Mouse (Mus musculus): ENCODE data around the gene Cspg5. TPM values are rescaled to one million over a fixed set of nuclear protein-coding genes. Genes with fewer than 3 reads are reported as not detected.
A peak's percentile ranks its signal among the peaks of the same experiment; 100 is the strongest.

Gene Cspg5
- 1 to 10 TPM; 1.5 to 2.2 TPM for total RNA-seq (2021)
- long read RNA-seq, experiment 1, partial matches to known transcripts: 0 of 1 reads
- long read RNA-seq, experiment 1, other reads (novel, unspliced or antisense): 0 of 1 reads
- long read RNA-seq, experiment 2: 0 reads

DNA sequence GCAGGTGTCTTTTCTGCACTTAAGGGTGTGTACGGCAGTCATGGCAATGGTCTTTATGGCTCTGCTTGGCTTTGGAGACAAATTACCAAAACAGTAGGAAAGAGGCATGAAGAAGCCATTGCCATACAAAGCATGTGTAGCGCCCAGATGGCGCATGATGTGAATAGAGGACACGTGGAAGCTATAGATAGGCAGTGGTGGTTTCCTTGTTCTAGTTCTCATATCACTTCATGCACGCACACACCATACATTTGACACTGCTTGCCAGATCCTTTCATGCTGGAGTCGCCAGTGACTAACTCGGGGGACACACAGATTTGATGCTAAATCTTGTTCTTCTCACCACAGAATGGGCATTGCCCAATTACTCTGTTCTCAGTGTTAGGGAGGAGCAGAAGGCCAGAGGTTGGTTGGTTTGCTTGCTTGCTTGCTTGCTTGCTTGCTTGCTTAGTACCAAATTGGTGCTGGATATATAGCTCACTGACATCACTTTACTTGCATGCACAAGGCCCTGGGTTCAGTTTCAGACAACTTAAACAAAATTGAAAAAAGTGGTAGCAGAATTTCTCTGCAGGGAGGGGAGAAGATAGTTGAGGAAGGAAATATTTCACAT is at the start of gene Cspg5:
TSS of gene Cspg5 (plus strand) at position 563 of the 613 bp plus-strand sequence.
- no peak for DNase-seq (ENCODE audit: low spot score in 2 of 2)

DNA sequence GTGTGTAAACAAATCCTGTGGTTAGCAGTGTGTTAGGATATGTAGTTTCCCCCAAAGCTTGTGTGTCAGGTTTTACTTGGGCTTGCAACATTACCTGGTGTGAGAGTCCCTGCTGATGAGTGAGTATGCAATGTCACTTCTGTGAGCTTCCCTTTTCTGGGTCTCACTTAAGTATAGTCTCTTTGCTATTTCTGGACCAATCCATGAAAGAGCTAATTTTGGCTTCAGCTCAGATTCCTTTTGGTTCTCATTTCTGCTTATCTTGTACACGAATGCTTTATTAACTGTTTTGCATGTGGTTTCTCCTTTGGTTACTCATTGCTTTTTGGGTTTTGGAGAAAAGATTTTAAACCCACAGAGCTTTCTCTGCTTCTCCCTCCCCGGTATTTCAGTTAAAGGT is 43.7 kb upstream of the Cspg5 start:
- no peak for DNase-seq (ENCODE audit: low spot score in 2 of 2)

DNA sequence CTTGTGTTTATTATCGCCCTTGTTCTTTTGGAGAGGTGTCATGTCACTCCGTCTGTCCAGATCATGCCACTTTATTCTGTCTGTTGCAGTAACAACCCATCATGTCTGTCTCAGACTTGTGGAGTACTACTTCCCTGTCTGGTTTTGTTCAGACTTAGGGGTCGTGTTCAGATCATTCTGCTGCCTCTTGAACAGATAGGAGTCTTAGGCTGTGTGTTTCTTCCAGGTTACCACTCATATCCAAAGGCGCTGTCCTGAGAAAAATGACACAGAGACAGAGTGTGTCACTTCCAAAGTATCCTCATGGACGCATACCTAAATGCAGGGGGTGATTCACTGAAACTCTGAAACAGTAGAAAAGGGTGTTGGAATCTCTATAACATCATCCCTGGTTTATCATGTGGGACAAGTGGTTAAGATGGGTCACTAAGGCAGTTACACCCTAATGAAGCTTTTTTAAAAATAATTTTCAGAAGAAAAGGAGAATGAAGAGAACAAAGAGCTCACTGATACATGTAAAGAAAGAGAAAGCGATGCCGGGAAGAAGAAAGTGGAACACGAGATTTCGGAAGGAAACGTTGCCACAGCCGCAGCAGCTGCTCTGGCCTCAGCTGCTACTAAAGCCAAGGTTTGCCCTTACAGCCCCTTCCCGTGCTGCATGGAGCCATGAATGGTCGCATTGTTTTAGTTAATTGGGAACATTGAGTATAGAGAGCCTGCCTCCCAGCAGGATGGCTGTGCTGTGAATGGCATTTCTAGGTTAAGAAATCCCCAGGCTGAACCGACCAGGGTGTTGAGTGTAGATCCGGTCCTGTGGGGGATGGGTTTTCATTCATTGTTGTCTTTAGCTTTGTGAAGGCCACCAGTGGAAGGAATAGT is 37.8 kb upstream of the Cspg5 start:
- no peak for DNase-seq (ENCODE audit: low spot score in 2 of 2)

DNA sequence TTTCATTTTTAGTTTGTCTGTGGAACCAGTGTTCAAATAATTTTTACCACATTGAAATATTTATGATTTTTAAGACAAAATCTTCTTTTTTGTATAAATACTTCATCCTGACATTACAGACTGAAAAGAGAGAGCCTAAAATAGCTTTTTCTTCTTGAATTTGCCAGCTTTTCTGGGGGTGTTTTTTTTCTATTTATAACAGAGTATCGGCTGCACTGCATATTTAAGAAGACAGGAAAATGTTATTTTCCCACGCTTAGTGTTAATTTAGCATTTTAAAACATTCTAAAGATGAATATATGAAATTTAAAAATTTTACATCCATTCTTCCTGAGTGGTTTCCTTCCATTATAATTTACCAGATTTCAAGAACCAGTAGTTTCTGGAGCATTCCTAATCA is 37.1 kb upstream of the Cspg5 start:
- DNase-seq (ENCODE audit: low spot score in 2 of 2): no peak

DNA sequence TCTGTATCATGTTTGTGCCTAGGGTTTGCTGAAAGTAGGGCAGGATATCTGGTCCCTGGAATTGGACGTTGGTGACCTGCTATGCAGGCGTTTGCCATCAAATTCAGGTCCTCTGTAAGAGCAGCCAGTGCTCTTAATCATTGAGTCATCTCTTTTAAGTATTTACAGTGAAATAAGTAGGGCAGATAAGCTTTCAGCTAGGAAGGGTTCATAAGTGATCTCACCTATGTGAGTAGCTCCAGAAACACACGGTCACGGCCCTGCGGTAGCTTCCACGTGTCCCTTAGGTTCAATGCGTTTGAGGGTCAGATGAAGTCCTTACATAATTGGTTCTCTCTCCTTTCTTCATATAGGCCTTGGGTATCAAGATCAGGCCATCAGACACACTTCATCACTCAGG is 35.3 kb upstream of the Cspg5 start:
- no peak for DNase-seq (ENCODE audit: low spot score in 2 of 2)

DNA sequence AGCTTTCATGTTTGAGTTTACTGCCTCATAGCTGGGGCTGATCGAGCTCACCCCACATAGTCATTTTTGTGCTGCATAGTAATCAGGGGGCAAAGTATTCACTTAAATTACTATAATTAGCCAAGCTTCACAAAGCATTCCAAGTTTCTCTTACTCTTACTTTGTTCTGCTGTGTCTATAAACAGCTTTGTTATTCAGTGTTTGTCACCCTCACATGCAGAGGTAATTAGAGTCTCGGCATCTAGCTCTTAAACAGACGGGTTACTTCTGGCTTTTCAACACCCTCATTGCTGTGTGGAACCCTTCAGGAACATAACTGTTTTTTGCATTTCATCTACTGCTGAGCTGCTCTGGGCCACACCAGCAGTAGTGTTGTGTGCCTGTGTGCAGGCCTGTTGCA is 34.6 kb upstream of the Cspg5 start:
- no peak for DNase-seq (ENCODE audit: low spot score in 2 of 2)

DNA sequence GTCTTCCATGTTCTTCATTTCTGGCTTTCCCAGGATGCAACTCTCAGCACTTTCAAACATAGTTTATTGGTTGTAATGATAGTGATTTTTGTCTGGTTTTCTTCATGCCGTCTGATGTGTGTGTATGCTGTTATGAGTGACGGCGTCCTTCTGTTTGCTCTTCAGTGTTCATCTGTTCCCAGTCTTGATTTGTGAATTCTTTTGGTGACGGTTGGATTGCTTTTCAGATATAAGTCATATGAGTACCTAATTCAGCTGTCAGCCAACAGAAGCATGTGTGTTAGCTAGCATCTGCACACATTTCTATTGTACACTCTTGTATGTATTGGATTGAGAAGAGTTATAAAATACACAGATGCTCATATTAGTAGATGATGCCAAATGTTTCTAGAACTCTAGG is 19.3 kb upstream of the Cspg5 start:
- DNase-seq (ENCODE audit: low spot score in 2 of 2): no peak

DNA sequence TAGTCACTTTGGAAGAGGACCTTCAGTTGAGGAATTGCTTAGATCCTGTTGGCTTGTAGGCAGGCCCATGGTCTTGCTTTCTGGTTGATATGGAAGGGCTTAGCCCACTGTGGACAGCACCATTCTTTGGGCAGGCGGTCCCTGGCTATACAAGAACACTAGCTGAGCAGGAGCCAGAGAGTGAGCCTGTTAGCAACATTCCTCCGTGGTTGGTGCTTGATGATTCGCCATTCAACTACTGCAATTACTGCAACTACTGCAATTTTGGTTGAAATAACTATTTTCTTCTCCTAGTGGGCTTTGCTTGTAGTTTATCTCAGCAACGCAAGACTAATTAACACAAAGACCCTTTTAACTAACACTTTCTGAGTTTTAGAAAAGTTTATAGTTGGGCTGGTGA is 17.4 kb upstream of the Cspg5 start:
- no peak for DNase-seq (ENCODE audit: low spot score in 2 of 2)

DNA sequence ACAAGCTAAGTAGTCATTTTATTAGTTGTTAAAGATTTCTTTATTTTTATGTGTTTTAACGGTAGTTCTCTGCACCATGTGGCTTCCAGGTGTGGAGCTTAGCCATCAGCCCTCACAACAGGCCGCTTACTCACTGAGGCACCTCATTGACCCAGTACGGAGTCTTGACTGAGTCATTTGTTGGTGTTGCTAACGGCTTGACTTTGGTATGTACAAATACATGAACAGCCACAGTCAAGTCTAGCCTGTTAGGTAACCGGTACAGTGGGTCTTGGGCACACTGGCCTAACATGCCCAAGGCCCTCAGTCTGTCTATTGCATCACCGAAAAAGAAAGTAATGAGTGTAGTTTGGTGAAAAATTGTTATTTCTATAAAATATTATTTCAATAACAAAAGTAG is 14.9 kb upstream of the Cspg5 start:
- no peak for DNase-seq (ENCODE audit: low spot score in 2 of 2)

DNA sequence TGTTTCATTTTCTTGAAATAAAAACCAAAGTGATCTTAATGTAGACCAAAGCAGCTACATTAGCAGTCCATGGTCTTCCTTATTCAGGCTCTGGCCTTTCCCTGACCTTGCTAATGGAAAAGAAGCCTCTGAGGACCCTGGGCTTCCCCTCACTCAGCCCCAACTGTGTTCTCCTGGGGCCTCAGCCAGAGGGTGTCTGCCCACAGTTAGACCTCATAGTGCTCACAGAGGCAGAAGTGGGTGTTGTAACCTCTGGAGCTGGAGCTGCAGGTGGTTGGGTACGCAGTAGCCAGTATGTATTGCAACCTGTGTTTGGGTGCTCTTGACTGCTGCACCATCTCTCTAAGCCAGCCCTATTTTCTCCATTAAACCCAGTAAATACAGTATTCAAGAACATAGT is 14.5 kb upstream of the Cspg5 start:
- DNase-seq (ENCODE audit: low spot score in 2 of 2): no peak

DNA sequence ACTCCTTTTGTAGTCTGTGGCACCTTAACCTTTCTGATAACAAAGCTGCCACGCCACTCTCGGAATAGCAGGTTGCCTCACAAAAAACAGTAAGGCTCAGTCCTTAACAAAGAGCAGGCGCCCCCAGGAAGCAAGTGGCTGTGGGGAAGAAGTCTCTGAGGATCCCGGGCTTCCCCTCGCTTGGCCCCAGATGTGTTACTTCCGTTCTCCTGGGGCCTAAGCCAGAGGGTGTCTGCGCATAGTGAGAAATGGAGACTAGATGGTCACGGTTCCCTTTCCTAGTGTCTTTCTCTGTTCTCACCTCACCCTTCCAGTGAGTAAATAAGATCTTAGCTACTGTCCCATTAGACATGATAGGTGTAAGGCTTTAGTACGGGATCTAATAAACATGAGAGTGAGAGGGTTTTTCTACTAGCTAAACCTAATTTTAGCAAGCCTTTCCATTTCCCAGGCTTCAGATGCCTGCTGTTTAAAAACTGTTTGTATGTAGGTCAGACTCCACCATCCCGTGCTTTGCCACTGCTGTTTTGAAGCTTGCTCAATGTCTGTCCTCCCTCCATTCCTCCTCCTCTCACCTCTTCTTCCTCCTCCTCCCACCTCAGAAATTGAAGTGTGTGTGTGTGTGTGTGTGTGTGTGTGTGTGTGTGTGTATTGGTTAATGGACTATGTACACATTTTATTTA is 13.9 kb upstream of the Cspg5 start:
- no peak for DNase-seq (ENCODE audit: low spot score in 2 of 2)

DNA sequence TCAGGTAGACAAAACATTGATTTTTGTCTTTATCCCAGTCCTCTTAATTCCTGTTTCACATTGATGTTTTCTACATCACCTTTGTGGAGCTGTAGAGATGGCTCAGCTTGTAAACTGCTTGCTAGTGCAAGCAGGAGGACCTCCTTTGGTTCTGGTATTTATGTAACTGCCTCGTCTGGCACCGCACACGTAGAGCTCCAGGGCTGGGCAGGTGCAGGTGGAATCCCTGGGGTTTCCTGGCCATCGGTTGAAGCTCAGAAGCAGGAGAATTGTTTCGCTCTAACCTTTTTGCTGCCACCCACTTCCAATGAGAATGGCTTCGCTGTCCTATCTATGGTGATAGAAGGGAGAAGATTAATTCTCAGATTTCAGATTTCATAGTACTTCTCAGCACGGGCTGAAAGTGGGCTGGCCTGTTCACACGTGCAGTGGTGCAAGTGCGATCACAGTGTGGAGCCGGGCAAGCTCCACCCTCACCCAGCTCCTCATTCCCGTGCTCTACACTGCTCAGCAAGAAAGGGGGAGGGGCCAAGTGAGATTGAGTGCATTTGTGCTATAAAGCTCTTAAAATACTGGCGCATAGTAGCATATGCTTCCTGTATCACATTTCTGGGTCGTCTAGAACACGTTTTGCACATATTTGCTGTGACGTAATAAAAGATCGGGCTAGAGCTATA is 13.1 kb upstream of the Cspg5 start:
- DNase-seq (ENCODE audit: low spot score in 2 of 2): no peak

DNA sequence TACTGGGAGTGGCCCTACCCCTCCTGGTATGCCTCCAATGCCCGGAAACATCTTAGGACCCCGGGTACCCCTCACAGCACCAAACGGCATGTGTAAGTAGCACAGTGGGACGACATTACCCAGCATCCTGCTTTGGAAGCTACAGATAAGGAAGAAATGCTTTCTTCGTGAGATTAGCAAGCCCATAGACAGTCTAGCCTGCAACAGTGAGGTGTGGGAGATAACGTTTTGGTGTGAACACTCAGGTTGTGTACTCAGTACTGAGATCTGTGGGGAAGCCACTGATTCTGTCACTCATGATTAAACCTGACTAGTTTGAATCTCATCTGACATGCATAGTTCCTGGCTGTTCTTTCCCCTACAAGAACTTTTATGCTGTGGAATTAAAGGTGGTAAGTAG is 8.6 kb upstream of the Cspg5 start:
- no peak for DNase-seq (ENCODE audit: low spot score in 2 of 2)

DNA sequence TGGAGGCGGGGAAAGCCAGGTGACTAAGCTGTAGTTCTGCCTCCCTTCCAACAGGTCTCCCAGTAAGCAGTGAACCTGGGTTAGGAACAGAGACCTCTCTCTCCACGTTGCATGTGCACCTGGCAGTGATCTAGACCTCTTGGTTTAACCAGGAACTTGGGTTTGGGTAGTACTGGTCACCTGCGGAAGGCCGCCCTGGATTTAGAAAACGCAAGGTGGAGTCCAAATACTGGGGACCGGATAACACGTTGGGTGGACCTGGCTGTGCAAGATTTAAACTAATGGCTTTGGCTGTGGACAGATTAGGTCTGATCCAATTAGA is 945 bp downstream of the Cspg5 start:
- DNase-seq (ENCODE audit: low spot score in 2 of 2): no peak

DNA sequence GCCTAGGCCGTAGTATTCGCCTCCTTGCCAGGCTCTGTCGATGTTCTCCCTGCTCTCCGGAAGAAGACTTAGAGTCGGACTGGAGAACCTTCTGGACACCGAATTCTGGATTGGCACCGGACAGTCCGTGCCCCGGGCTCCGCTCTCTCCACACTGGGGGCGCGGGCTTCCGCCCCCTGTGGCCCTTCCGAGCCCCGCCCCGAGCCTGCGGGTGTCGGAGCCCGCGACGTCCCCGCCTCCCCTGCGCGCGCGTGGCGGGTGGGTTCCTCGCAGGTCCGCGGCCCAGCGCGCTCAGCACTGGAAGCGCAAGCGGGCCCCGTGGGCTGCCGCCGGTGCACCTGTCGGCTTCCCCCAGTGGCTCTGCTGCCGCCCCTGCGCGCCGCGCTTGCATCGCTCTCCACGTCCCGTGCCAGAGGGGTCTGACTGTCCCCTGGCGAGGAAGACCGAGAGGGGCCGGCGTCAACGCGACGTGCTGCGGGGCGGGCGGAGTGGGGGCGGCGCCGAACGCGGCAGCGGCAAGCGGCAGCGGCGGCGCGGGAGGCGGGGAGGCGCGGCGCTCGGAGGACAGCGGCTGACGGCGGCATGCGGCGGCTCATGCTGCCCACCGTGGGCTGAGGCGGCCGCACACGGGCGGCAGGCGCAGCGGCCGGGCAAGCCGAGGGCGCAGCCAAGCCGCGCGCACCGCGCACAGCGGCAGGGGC is 1.5 kb downstream of the Cspg5 start:
- DNase-seq (ENCODE audit: low spot score in 2 of 2): peak in 1 of 2 experiments; percentile 48

DNA sequence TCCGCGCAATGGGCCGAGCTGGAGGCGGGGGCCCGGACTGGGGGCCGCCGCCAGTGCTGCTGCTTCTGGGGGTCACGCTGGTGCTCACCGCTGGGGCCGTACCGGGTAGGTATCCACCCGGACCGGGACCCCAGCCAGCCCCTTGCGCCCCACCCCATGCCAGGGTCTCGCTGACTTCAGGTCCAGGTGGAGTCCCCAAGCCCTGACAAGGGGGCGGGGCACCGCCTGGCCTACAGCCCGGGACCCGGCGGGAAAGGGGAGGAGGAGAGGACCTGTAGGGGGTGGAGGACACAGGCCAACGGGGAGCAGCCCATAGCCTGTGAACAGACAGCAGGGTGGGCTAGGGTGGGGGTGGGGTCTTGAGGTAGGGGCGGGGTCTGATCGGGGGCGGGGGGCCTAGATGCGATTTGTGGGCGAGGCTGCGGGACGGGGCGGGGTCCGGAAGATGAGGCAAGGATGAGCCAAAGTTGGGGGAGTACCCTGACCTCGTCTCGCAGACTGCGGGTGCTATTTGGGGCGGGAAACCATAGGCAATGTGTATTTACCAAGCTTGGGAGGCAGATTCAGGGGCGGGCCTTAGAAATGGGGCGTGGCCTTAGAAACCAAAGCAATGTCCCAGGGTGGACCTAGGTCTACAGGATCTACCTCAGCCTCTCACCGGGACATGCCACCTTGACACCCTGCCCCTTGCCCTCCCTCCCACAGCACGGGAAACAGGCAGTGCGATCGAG is 2.2 kb downstream of the Cspg5 start:
- peak; percentile 36 to 40 for DNase-seq (ENCODE audit: low spot score in 2 of 2)

DNA sequence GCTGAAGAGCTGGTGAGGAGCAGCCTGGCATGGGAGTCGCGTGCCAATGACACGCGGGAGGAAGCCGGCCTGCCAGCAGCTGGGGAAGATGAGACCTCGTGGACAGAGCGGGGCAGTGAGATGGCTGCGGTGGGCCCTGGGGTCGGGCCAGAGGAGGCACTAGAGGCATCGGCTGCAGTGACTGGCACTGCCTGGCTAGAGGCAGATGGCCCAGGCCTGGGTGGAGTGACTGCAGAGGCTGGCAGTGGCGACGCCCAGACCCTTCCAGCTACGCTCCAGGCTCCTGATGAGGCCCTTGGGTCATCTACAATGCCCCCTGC is 2.7 kb downstream of the Cspg5 start:
- DNase-seq (ENCODE audit: low spot score in 2 of 2): peak in 1 of 2 experiments; percentile 19

DNA sequence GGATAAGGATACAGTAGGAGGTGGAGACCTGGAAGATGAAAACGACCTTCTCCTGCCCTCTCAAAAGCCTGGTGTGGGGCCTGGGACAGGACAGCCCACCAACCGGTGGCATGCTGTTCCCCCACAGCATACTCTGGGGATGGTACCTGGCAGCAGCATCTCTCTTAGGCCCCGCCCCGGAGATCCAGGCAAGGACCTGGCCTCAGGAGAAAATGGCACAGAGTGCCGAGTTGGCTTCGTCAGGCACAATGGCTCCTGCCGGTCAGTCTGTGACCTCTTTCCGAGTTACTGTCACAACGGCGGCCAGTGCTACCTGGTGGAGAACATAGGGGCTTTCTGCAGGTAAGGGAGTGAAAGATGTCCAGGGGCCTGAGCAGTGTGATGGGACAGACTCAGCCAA is 3.5 kb downstream of the Cspg5 start:
- no peak for DNase-seq (ENCODE audit: low spot score in 2 of 2)

DNA sequence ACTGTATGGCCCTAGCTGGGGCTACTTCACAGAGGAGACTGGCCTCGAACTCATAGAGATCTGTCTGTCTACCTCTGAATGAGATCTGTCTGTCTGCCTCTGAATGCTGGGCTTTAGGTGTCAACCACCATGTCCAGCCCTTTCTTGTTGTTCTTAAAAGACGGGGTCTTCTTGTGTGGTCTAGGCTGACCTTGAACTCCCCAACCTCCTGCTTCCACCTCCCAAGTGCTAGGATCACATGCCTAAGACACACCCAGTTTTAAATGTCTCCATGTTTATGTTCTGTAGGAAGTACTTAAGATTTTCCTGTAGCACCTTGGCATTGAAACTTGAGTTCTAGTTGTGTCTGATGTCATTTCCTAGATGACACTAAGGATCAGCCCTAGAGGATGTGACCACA is 5.3 kb downstream of the Cspg5 start:
- DNase-seq (ENCODE audit: low spot score in 2 of 2): no peak

DNA sequence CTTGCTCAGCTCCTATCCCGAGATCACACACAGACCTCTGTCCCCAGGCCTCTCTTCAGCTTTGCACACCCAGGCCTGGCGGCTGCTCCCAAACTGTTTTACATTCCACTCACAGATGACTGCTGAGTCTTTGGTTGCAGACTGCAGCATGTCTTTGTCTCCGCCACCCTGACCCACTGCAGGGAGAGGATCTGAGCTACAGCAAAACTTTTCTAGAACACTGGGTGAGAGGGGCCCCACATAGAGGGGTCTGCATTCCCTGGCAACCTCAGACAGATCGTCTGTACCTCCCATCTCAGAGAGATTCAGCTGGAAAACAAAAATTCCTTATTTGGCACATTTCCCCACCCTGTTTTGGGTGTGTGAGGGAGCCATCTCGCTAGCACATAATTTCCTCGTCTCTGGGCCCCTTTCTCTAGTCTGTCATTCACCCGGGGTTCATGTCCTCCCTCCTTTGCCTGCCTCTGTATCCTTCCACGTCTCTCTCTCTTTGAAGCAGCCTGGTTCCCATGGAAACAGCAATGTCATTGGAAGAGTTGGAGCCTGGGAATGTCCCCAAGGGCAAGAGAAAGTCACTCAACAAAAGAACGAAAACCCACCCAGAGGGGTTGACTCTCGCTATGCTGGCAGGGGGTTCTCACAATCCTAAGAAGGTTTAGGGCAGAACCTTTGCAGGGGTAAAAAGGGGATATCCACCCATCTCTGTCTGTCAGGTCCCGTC is 6.4 kb downstream of the Cspg5 start:
- DNase-seq (ENCODE audit: low spot score in 2 of 2): no peak

Data from gastrocnemius, postnatal 4 days (tissue).